Comparison of ENCODE assay signal across 10 mouse cellular contexts in the genomic region with DNA sequence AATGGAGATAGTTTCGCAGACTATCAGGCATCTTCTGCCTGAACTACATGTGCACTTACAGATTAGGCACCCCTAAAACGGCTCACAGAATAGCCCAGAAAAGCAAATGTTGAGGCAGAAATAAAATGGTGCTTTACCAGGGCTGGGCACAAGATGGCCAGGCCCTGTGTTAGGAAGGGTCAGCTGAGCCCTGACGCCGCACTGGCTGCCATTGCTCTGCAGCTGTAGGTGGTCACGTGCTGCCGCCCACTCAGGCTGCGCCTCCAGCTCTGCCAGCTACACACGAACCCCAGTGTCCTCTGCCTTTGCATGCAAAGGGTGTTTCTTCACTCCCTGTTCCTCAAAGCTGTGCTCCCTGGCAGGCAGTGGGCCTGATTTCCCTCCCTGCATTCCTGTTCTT. TPM values are rescaled to one million over a fixed set of nuclear protein-coding genes. Genes with fewer than 3 reads are reported as not detected.
A peak's percentile ranks its signal among the peaks of the same experiment; 100 is the strongest.
DNase-seq lines count a peak whose midpoint lies in the region; ATAC-seq lines count a peak whose summit lies in the region.
"Had no signal": no experiment of that assay in that cellular context is flagged by ENCODE, and none has a peak within 500 bp of the region (broad histone marks: within the 10 kb centered on the region; RNA-seq: fewer than 3 reads in every experiment).

No protein-coding gene starts in this region.

- DNase-seq in forebrain, embryonic 11.5 days (ENCODE audit: low spot score) = peak; percentile 61
- no peak for DNase-seq in forebrain, embryonic 10.5 days (ENCODE audit: extremely low spot score, low spot score)
- DNase-seq in hindbrain, embryonic 14.5 days (ENCODE audit: low spot score) = no peak
- peak; percentile 65 for DNase-seq in left cerebral cortex, postnatal 4 days
- DNase-seq in right cerebral cortex, postnatal 25 days = peak; percentile 58
- no peak for DNase-seq in gastrocnemius, postnatal 14 days
- DNase-seq in ovary, postnatal 36 days (ENCODE audit: low spot score) = no peak
- DNase-seq: B cell, adult 2 months had no signal

- H3K9ac ChIP-seq in forebrain, embryonic 11.5 days (ENCODE audit: low read length) = no peak overlapping the region
- peak overlapping the region; percentile 96 for H3K9ac ChIP-seq in hindbrain, embryonic 14.5 days
- H3K9ac ChIP-seq: heart, embryonic 15.5 days had no signal

- no peak overlapping the region for H3K4me3 ChIP-seq in forebrain, embryonic 11.5 days (ENCODE audit: low read depth, low read length)
- H3K4me3 ChIP-seq in forebrain, embryonic 10.5 days = no peak overlapping the region
- peak overlapping the region; percentile 68; the same call in 1 of the 2 replicates for H3K4me3 ChIP-seq in hindbrain, embryonic 14.5 days (replicated peaks; ENCODE audit: low read length)

- WGBS in forebrain, embryonic 11.5 days = 52% methylated on average over 8 of the region's 8 CpGs
- WGBS in forebrain, embryonic 10.5 days = 43% methylated on average over 8 of the region's 8 CpGs
- 42% methylated on average over 8 of the region's 8 CpGs for WGBS in hindbrain, embryonic 14.5 days

- no peaks in the 10 kb centered on the region for H3K9me3 ChIP-seq in forebrain, embryonic 11.5 days (ENCODE audit: control insufficient read depth, low read length)
- H3K9me3 ChIP-seq in forebrain, embryonic 10.5 days = no peaks in the 10 kb centered on the region
- H3K9me3 ChIP-seq in hindbrain, embryonic 14.5 days (ENCODE audit: control insufficient read depth, low read length) = no peaks in the 10 kb centered on the region
- H3K9me3 ChIP-seq: heart, embryonic 15.5 days had no signal

- peaks cover 2% of the 10 kb centered on the region; the same call in 1 of the 2 replicates for H3K4me1 ChIP-seq in forebrain, embryonic 11.5 days (replicated peaks; ENCODE audit: control insufficient read depth, insufficient read depth, low read length)
- H3K4me1 ChIP-seq in forebrain, embryonic 10.5 days = peaks cover 15% of the 10 kb centered on the region
- H3K4me1 ChIP-seq in hindbrain, embryonic 14.5 days (replicated peaks; ENCODE audit: control insufficient read depth, insufficient read depth, low read length) = peaks cover 21% of the 10 kb centered on the region

- no peaks in the 10 kb centered on the region for H3K36me3 ChIP-seq in forebrain, embryonic 11.5 days (ENCODE audit: control insufficient read depth, insufficient read depth, low read length)
- no peaks in the 10 kb centered on the region for H3K36me3 ChIP-seq in forebrain, embryonic 10.5 days (replicated peaks)
- H3K36me3 ChIP-seq in hindbrain, embryonic 14.5 days (replicated peaks; ENCODE audit: control insufficient read depth, insufficient read depth) = no peaks in the 10 kb centered on the region
- H3K36me3 ChIP-seq: heart, embryonic 15.5 days had no signal

- H3K4me2 ChIP-seq in forebrain, embryonic 11.5 days (ENCODE audit: low read depth, low read length, severe bottlenecking) = no peak overlapping the region
- H3K4me2 ChIP-seq in hindbrain, embryonic 14.5 days (replicated peaks) = peak overlapping the region; percentile 83

- no peak overlapping the region for H3K27ac ChIP-seq in forebrain, embryonic 11.5 days (ENCODE audit: low read depth, low read length)
- no peak overlapping the region for H3K27ac ChIP-seq in forebrain, embryonic 10.5 days
- peak overlapping the region; percentile 98 for H3K27ac ChIP-seq in hindbrain, embryonic 14.5 days
- H3K27ac ChIP-seq: heart, embryonic 15.5 days had no signal

- H3K27me3 ChIP-seq in forebrain, embryonic 11.5 days (ENCODE audit: control insufficient read depth, insufficient read depth, low read length) = peaks cover 30% of the 10 kb centered on the region
- peaks cover 77% of the 10 kb centered on the region for H3K27me3 ChIP-seq in forebrain, embryonic 10.5 days (ENCODE audit: poor library complexity, severe bottlenecking)
- H3K27me3 ChIP-seq in hindbrain, embryonic 14.5 days (ENCODE audit: control insufficient read depth, insufficient read depth, low read length) = 0 out of 2 replicates have a peak, but pooled peaks cover 4% of the 10 kb centered on the region

- intact Hi-C loops in left cerebral cortex, postnatal 4 days (cut with DNase I) = loop anchor here (10.0 kb wide), 1 partner anchor 103 kb away; no protein-coding TSS in a partner anchor
- intact Hi-C loops in gastrocnemius, postnatal 14 days (cut with DNase I; ENCODE audit: low total_unique reads) = no loop called here

- 0 out of 2 replicates have a peak, but pooled peaks have one; percentile 47 for ATAC-seq in forebrain, embryonic 11.5 days (replicated peaks; ENCODE audit: low FRiP score)
- ATAC-seq in hindbrain, embryonic 14.5 days (ENCODE audit: low FRiP score) = peak; percentile 77
- no peak; the same call in 1 of the 2 replicates for ATAC-seq in granulocyte monocyte progenitor cell, adult 5-6 weeks (replicated peaks; ENCODE audit: poor library complexity, severe bottlenecking)

RNA-seq across cellular contexts. Expression of a gene that starts 0.9 kb away (rescaled TPM):
- polyA plus RNA-seq in forebrain, embryonic 11.5 days (2014; fragmentation: Nextera tagmentation; extraction: Ambion mirVana) = 0.88 and 0.91 TPM in 2 replicates
- polyA plus RNA-seq in forebrain, embryonic 10.5 days (2016; fragmentation: Nextera tagmentation; extraction: Ambion mirVana) = 0.05 and 0.21 TPM in 2 replicates
- polyA plus RNA-seq in hindbrain, embryonic 14.5 days (2014; fragmentation: Nextera tagmentation; extraction: Ambion mirVana) = 17.1 and 17.5 TPM in 2 replicates
- 10 to 100 TPM; 39.5 to 43.1 TPM for total RNA-seq in left cerebral cortex, postnatal 4 days (2021)
- under 1 TPM in 1 of 2 experiments, not detected in 1; 0.02 TPM for total RNA-seq in gastrocnemius, postnatal 14 days (2021)
- not detected in 2 replicates for total RNA-seq in granulocyte monocyte progenitor cell, adult 5-6 weeks (2014; fragmentation: Nextera tagmentation)
- 0.15 TPM in 1 of 2 replicates, not detected in the other for total RNA-seq in granulocyte monocyte progenitor cell, adult 5-6 weeks (2017)
- polyA plus RNA-seq: heart, embryonic 15.5 days had no signal

Comparison
In these comparisons a context has a peak if more than half of its experiments do, and no peak if none do; other contexts are left out.
1. DNase-seq: peak in forebrain, embryonic 11.5 days (single experiment), left cerebral cortex, postnatal 4 days (single experiment) and right cerebral cortex, postnatal 25 days (single experiment); none in forebrain, embryonic 10.5 days (single experiment), hindbrain, embryonic 14.5 days (single experiment), gastrocnemius, postnatal 14 days (single experiment) and ovary, postnatal 36 days (single experiment).
2. RNA of a gene that starts 0.9 kb away (total RNA-seq): 39.5 to 43.1 TPM in left cerebral cortex, postnatal 4 days; 0.15 TPM in granulocyte monocyte progenitor cell, adult 5-6 weeks and 0.02 TPM in gastrocnemius, postnatal 14 days; every median in the first group is over 10 times any median in the second.